ENCODE assay signal across 8 mouse cellular contexts in the genomic region with DNA sequence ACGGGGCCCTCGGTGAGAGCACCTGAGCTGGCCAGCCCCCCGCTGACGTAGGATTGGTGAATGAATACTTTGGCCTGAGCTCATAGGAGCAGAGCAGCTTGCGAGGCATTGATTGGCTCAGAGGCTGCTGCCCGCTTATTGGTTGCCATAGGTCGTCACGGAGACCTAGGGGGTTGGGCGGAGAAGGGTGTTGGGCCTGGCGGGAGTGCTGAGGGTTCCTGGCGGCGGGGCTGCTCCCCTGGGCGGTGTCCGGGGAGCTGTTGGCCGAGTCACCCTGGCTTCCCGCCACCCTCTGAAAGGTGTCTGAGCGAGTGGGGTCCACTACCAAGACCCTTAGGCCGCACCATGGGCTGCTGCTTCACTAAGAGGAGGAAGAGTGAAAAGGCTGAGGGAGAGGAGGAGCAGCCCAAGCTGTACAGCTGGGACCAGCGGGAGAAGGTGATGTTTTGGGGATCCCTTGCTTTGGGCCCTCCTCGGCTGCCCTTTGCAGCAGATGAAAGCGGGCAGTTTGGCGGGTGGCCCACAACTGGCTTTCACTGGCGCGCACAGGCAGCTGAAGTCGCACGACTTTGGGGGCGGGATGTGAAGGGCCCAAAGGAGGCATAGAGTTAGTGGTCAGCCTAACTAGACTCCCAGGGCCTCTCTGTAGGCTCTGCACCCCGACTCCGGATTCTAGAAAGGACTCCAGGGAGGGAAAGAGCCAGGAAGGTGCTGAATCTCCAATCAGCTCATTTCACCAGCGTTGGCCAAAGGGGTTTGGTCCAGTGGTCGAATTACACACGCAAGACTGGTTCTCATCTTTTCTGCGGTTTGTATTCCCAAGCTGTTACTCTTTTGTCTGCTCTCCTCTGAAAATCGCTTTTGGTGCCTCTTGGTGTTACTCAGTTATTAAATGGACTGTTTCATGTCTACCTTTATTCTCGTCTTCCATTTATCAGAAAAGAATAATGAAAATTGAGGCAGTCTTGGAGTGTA. TPM values are rescaled to one million over a fixed set of nuclear protein-coding genes. Genes with fewer than 3 reads are reported as not detected.
DNase-seq lines count a peak whose midpoint lies in the region; ATAC-seq lines count a peak whose summit lies in the region.

TSS of gene Rp2 (plus strand) at position 91 of the 975 bp plus-strand sequence.

- no peaks in the 10 kb centered on the region for H3K27me3 ChIP-seq in heart, embryonic 13.5 days (replicated peaks)
- H3K27me3 ChIP-seq in liver, embryonic 13.5 days: no peaks in the 10 kb centered on the region
- H3K27me3 ChIP-seq in stomach, embryonic 16.5 days (ENCODE audit: control insufficient read depth, insufficient read depth, low read length): no peaks in the 10 kb centered on the region

- peak within 1 kb of the TSS; percentile 84 for H3K9ac ChIP-seq in heart, embryonic 13.5 days
- peak within 1 kb of the TSS; percentile 81 for H3K9ac ChIP-seq in liver, embryonic 13.5 days
- peak within 1 kb of the TSS; percentile 75 for H3K9ac ChIP-seq in stomach, embryonic 16.5 days (ENCODE audit: low read length)

- peak within 1 kb of the TSS; percentile 90 for H3K4me3 ChIP-seq in brown adipose tissue, adult 24 weeks (ENCODE audit: insufficient read depth, low read depth, low read length)
- peak within 1 kb of the TSS; percentile 71 for H3K4me3 ChIP-seq in heart, embryonic 13.5 days
- H3K4me3 ChIP-seq in liver, embryonic 13.5 days (replicated peaks): peak within 1 kb of the TSS; percentile 73
- H3K4me3 ChIP-seq in stomach, embryonic 16.5 days (replicated peaks; ENCODE audit: low read length): peak within 1 kb of the TSS; percentile 63

- peak within 1 kb of the TSS; percentile 27; the same call in 1 of the 2 replicates for H3K27ac ChIP-seq in brown adipose tissue, adult 24 weeks (replicated peaks; ENCODE audit: low read depth, low read length)
- H3K27ac ChIP-seq in heart, embryonic 13.5 days (replicated peaks): peak within 1 kb of the TSS; percentile 77
- peak within 1 kb of the TSS; percentile 73 for H3K27ac ChIP-seq in liver, embryonic 13.5 days
- peak within 1 kb of the TSS; percentile 69 for H3K27ac ChIP-seq in stomach, embryonic 16.5 days (ENCODE audit: low read length)

- 9% methylated on average over 35 of the region's 35 CpGs for WGBS in heart, embryonic 13.5 days
- 13% methylated on average over 35 of the region's 35 CpGs for WGBS in liver, embryonic 13.5 days (ENCODE audit: insufficient replicate concordance)
- 11% methylated on average over 35 of the region's 35 CpGs for WGBS in stomach, embryonic 16.5 days

- no peaks in the 10 kb centered on the region; the same call in 1 of the 2 replicates for H3K4me1 ChIP-seq in brown adipose tissue, adult 24 weeks (ENCODE audit: control insufficient read depth, insufficient read depth, insufficient read length, low read length)
- no peaks in the 10 kb centered on the region for H3K4me1 ChIP-seq in heart, embryonic 13.5 days
- peaks cover 12% of the 10 kb centered on the region for H3K4me1 ChIP-seq in liver, embryonic 13.5 days (replicated peaks)
- H3K4me1 ChIP-seq in stomach, embryonic 16.5 days (ENCODE audit: control insufficient read depth, insufficient read depth, low read length): no peaks in the 10 kb centered on the region

- no peaks in the 10 kb centered on the region for H3K9me3 ChIP-seq in heart, embryonic 13.5 days
- no peaks in the 10 kb centered on the region for H3K9me3 ChIP-seq in liver, embryonic 13.5 days (replicated peaks)
- no peaks in the 10 kb centered on the region for H3K9me3 ChIP-seq in stomach, embryonic 16.5 days (replicated peaks; ENCODE audit: control insufficient read depth, low read length)

- peak; percentile 90 for DNase-seq in CD4-positive, CD25-positive, alpha-beta regulatory T cell, adult 2 months (ENCODE audit: low read depth, low spot score)
- DNase-seq in fat pad, adult 2 months (ENCODE audit: extremely low read depth, low read depth, low spot score): peak; percentile 19
- peak; percentile 87 for DNase-seq in kidney, postnatal 14 days
- DNase-seq in liver, embryonic 13.5 days: peak; percentile 83
- peak; percentile 64 for DNase-seq in neural tube, embryonic 10.5 days (ENCODE audit: extremely low spot score, low spot score)

- peak within 1 kb of the TSS; percentile 70 for H3K4me2 ChIP-seq in heart, embryonic 13.5 days
- peak within 1 kb of the TSS; percentile 78 for H3K4me2 ChIP-seq in liver, embryonic 13.5 days
- H3K4me2 ChIP-seq in stomach, embryonic 16.5 days (ENCODE audit: low read depth, low read length): peak within 1 kb of the TSS; percentile 53

- peak; percentile 98 for ATAC-seq in heart, embryonic 13.5 days (ENCODE audit: extremely low read depth, insufficient number of reproducible peaks, low FRiP score, low TSS enrichment)
- ATAC-seq in liver, embryonic 13.5 days (ENCODE audit: low read depth): peak; percentile 100
- ATAC-seq in stomach, embryonic 16.5 days (ENCODE audit: insufficient read depth, low FRiP score): peak; percentile 100

- no peaks in the 10 kb centered on the region for H3K36me3 ChIP-seq in heart, embryonic 13.5 days
- no peaks in the 10 kb centered on the region for H3K36me3 ChIP-seq in liver, embryonic 13.5 days
- no peaks in the 10 kb centered on the region for H3K36me3 ChIP-seq in stomach, embryonic 16.5 days (ENCODE audit: control insufficient read depth, insufficient read depth, low read length)

RNA-seq across cellular contexts. Expression of gene Rp2, which starts in this region (rescaled TPM):
- 6.5 and 12.0 TPM in 2 replicates for polyA plus RNA-seq in brown adipose tissue, adult 24 weeks (2012; ENCODE audit: insufficient read depth, insufficient read length, missing spikeins)
- 12.0 and 12.3 TPM in 2 replicates for polyA plus RNA-seq in heart, embryonic 13.5 days (2015; fragmentation: Nextera tagmentation; extraction: Ambion mirVana)
- 10.2 and 13.1 TPM in 2 replicates for polyA plus RNA-seq in liver, embryonic 13.5 days (2015; fragmentation: Nextera tagmentation; extraction: Ambion mirVana)
- polyA plus RNA-seq in stomach, embryonic 16.5 days (2015; fragmentation: Nextera tagmentation; extraction: Ambion mirVana): 21.0 and 22.4 TPM in 2 replicates

Comparison
In these comparisons a context has a peak if more than half of its experiments do, and no peak if none do; other contexts are left out.
1. Peak in every context shown above with its lines: DNase-seq, ATAC-seq, H3K4me3 ChIP-seq and H3K27ac ChIP-seq.
2. DNase-seq: peak in every context shown above with its lines; median percentile 90 in CD4-positive, CD25-positive, alpha-beta regulatory T cell, adult 2 months; 87 in kidney, postnatal 14 days; 83 in liver, embryonic 13.5 days; 64 in neural tube, embryonic 10.5 days; 19 in fat pad, adult 2 months.
3. H3K27ac ChIP-seq: peak in every context shown above with its lines; median percentile 77 in heart, embryonic 13.5 days; 73 in liver, embryonic 13.5 days; 69 in stomach, embryonic 16.5 days; 27 in brown adipose tissue, adult 24 weeks.